Mouse (Mus musculus) erythroblast, embryonic 14.5 days (primary cell): ENCODE measurements around the gene Cenpp. TPM values are rescaled to one million over a fixed set of nuclear protein-coding genes. Genes with fewer than 3 reads are reported as not detected.

Experiments used
- H3K27me3 ChIP-seq: 2 replicates; pipeline ENCODE4 v1.6.1; 2012; ENCODE audit warnings: inconsistent platforms; ENCODE audit not compliant: control insufficient read depth
- H3K36me3 ChIP-seq: 2 replicates; pipeline ENCODE4 v1.6.1; 2012; ENCODE audit warnings: mild to moderate bottlenecking, inconsistent platforms; ENCODE audit not compliant: control insufficient read depth
- H3K4me1 ChIP-seq: 2 replicates; pipeline ENCODE4 v1.6.1; 2012; ENCODE audit warnings: inconsistent platforms; ENCODE audit not compliant: control insufficient read depth
- H3K4me3 ChIP-seq: replicated peaks from 2 replicates; pipeline ENCODE3; 2012; ENCODE audit warnings: moderate library complexity, mild to moderate bottlenecking, inconsistent platforms
- H3K9me3 ChIP-seq: 2 replicates; pipeline ENCODE4 v1.6.1; 2012; ENCODE audit warnings: low read length, inconsistent platforms, mixed read lengths; ENCODE audit not compliant: control insufficient read depth
- GATA1 ChIP-seq: IDR thresholded peaks from 2 replicates; pipeline ENCODE4 v1.6.1; 2012; ENCODE audit warnings: low read length, inconsistent platforms, mixed read lengths
- TAL1 ChIP-seq: IDR thresholded peaks from 3 replicates; pipeline ENCODE4 v1.6.1; 2012; ENCODE audit warnings: low read length, inconsistent platforms, mixed read lengths
- polyA plus RNA-seq: library from polyadenylated mRNA; stranded (reverse); fragments of >175 nt; gene quantifications from 2 replicates; pipeline ENCODE4 v1.2.3, GENCODE M21; 2012

Cenpp gene
- polyA plus RNA-seq, 1 experiment, result 1.5 TPM

DNA sequence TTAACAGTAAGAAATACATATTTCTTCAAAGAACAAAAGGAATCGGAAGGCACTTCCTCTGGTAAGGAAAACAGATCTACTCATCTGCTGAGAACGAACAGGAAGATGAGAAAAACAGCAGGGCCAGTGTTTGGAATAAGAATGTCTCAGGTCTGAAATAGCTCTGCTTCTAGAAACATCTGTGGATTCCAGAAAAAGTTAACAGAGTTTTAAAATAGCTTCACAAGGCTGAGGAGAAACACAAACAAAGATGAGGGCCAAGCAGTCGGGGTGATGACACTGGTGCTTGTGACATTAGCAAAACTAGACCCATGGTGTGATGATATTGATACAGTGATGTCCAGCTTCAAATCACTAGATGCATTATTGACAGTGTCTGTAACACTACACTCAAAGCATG lies 145.4 kb downstream of the Cenpp start:
- Histone ChIP-seq H3K9me3 (no peaks in the 10 kb centered on the region), H3K4me3 (no peak overlapping the region), H3K27me3 (no peaks in the 10 kb centered on the region), H3K4me1 (no peaks in the 10 kb centered on the region), H3K36me3 (peaks cover 2% of the 10 kb centered on the region)
- TF ChIP-seq GATA1 (no peak), TAL1 (no peak)

DNA sequence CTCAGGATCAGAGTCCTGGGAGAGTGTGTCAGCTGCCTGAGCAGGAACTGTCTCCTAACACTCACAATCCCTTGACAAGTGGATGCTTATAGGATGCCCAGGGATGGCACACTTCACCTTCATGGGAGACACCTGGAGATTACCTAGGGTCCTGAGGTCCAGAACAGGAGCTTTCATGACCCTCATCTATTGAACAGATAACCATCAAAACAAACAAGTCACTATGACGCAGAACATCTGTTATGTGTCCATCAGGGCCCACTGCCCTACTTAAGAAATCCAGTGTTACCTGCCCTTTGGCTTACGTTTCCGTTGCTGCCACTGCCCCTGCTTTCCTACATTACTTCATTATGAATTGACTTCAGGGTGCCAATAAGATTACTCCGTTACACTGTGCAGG lies 146.8 kb downstream of the Cenpp start:
- TF ChIP-seq TAL1, result no peak
- no peak for TF ChIP-seq GATA1

DNA sequence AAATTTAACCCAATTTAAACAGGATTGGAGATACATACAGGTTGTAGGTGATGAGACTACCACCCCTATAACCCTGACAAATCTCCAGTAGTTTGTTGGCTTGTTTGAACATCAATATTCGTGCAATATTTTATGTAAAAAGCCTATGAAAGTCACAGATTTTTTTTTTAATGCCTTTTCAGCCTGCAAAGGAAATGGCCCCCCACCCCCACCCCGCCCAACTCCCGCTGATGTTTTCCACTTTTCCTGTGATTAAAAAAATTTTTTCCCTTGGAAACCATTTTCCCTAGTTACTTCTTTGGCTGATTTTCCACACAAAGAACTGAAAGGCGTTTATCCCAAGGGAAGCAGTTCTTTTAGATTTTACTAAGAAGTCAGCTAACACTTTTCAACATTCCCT lies 148.1 kb downstream of the Cenpp start, which contains the start of gene Ecm2:
Ecm2 (plus strand) TSS at position 301 of the 400 bp plus-strand sequence.
- TF ChIP-seq GATA1 (no peak), TAL1 (no peak)
- Histone ChIP-seq H3K27me3 (no peaks in the 10 kb centered on the region), H3K36me3 (peaks cover 2% of the 10 kb centered on the region), H3K4me1 (no peaks in the 10 kb centered on the region), H3K4me3 (no peak within 1 kb of the TSS), H3K9me3 (no peaks in the 10 kb centered on the region)

More for the DNA sequence above, 146.8 kb downstream of the Cenpp start:
- no peak overlapping the region for H3K4me3 ChIP-seq
- no peaks in the 10 kb centered on the region for H3K4me1 ChIP-seq
- H3K9me3 ChIP-seq, result no peaks in the 10 kb centered on the region
- no peaks in the 10 kb centered on the region for H3K27me3 ChIP-seq
- H3K36me3 ChIP-seq, result peaks cover 2% of the 10 kb centered on the region

DNA sequence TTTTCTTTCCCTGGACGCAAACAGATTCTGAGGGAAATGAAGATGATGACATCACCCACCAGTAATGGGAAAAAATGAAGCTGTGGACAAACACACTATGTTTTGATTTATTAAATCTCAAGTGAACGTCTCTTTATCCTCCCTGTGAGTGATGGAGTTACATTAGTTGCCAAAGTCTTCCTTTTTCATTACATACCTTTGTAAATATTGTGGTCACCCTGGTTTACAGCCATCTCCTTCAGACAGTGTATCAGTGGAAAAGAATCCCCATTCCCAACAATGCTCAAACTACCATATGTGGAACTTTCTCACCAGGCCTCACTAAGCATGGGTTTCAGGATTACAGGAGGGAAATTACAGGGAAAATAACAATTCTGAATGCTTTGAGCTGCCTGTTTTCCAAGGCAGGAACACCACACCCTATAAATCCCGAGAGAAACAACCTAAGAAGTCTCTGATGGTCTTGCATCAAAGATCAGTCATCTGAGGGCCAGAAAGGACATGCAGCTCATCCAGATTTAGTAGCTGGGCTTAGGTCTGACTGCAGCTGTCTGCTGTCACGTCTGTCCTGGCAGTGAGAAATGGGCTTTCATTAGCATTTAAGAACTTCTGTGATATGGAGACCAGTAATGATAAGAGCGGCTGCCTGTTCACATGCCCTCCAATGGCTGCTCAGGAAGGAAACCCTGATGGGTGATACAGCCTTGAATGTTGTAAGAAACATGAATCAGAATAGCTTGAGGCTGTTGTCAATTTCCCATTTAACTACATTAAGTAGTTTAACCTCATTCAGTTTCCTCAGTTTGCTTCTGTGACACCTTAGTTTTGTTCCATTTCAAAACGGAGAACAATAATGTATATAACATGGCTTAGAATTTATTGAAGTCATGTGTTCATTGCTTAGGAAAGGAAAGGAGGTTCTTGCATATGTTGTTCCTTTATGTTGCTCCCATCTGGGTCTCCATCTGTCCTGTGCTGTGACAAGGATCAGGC lies 159.9 kb downstream of the Cenpp start, which contains the start of gene Tes3-ps:
Tes3-ps (plus strand) TSS at position 943 of the 993 bp plus-strand sequence.
- H3K4me1 ChIP-seq, result no peaks in the 10 kb centered on the region
- H3K36me3 ChIP-seq, result no peaks in the 10 kb centered on the region
- TF ChIP-seq GATA1, result no peak
- no peak for TF ChIP-seq TAL1
- no peak within 1 kb of the TSS for H3K4me3 ChIP-seq
- no peaks in the 10 kb centered on the region for H3K27me3 ChIP-seq
- no peaks in the 10 kb centered on the region for H3K9me3 ChIP-seq

DNA sequence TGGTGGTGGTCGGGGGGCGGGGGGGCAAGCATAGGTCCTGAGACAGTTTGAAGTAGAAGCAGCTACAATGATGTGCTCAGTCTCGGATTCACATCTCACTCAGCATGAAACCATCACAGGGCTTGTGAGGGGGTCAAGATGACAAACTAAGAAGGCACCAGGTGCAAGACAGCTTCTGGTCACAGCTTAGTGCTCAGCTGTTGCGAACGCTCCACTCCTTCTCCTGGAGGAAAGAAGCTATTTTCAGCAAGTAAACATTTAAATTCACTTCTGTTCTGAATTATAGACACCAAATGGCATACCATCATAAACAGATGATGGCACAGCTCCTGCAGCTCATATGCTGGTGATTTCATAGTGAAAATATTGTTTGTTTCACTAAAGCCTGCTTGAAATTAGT lies 167.2 kb downstream of the Cenpp start:
- H3K4me3 ChIP-seq, result no peak overlapping the region
- H3K9me3 ChIP-seq, result no peaks in the 10 kb centered on the region
- no peaks in the 10 kb centered on the region for H3K36me3 ChIP-seq
- no peaks in the 10 kb centered on the region for H3K27me3 ChIP-seq
- no peaks in the 10 kb centered on the region for H3K4me1 ChIP-seq
- TF ChIP-seq GATA1 (no peak), TAL1 (no peak)

DNA sequence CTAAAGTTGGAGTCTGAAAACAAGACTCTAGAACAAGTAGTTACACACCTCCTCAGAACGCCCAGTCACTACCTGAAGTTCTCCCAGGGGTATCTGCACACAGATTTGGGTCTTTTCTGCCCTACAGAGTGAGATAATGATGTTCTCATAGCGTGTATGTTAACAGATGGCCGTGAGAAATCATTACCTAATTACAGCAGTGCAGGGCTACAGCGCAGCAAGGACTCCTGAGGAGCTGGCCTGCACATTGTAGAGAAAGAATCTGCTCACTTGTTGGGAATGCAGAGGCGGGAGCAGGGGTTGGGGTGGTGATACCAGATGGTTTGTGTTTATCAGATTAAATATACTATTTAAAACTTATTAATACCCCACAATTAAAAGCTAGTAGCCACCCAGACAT lies 172.0 kb downstream of the Cenpp start:
- Histone ChIP-seq H3K4me3 (no peak overlapping the region), H3K4me1 (no peaks in the 10 kb centered on the region), H3K27me3 (no peaks in the 10 kb centered on the region), H3K36me3 (no peaks in the 10 kb centered on the region), H3K9me3 (no peaks in the 10 kb centered on the region)
- TF ChIP-seq GATA1 (no peak), TAL1 (no peak)

DNA sequence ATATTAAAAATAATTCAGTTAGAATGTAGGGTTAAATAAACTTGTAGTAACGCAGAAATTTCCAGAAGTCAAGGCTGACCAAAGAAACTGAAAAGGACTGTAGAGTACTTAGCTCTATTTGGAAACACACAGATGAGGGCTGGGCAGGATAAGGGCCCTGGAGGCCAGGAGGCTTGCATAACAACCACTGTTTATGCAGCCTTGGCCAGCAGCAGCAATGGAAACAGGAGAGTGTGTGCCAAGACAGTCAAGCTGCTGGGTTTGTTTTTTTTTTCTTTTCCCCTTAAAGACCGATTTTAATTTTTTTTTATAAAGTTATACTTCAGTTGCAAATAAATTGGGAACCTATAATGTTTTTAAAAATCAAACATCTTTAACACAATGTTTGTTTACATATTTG lies 172.5 kb downstream of the Cenpp start:
- no peaks in the 10 kb centered on the region for H3K36me3 ChIP-seq
- no peak for TF ChIP-seq TAL1
- TF ChIP-seq GATA1, result no peak
- H3K27me3 ChIP-seq, result no peaks in the 10 kb centered on the region

DNA sequence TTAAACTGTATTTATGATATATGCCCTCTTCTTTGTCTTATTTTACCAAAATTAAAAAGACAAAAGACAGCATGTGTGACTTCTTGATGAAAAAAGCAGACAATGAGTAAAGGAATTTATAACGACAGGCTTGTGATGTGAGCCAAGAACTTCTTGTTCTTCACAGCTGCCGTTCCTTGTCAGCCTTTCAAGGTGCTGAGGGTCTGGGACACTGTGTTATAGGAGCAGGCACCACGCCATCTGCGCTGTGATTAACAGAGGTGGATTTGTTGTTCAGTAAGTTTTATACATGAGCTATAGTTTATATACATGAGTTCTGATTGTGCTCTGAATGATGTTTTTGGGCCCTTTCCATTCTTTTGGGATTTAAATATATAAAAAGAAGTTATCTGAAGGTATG lies 173.2 kb downstream of the Cenpp start:
- Histone ChIP-seq H3K27me3 (no peaks in the 10 kb centered on the region), H3K36me3 (no peaks in the 10 kb centered on the region), H3K4me3 (no peak overlapping the region), H3K4me1 (no peaks in the 10 kb centered on the region), H3K9me3 (no peaks in the 10 kb centered on the region)
- no peak for TF ChIP-seq TAL1
- no peak for TF ChIP-seq GATA1

More for the DNA sequence above, 172.5 kb downstream of the Cenpp start:
- H3K4me1 ChIP-seq, result no peaks in the 10 kb centered on the region
- H3K9me3 ChIP-seq, result no peaks in the 10 kb centered on the region
- H3K4me3 ChIP-seq, result no peak overlapping the region

DNA sequence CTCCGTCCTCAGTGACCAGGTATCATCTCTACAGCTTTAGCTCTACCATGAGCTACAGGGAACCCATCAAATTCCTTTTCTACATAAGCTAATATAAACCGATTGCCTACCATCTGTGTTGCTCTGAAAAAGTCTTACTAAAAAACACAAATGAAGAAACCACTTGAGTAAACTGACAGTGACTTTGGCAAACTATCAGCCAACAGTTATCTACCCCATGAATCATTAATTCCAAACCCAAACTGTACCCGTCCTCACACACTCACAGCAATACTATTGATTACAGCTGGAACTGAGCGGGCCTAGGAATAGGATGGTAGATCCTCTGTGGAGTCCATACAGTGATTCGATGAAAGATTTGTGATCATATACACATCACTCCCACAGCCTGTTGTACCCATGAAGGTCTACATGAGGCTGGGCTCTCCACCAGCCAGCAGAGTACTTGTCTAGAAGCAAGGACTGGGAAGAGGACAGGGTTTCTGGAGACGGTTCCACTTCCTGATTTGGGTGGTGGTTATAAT lies 173.7 kb downstream of the Cenpp start:
- no peaks in the 10 kb centered on the region for H3K27me3 ChIP-seq
- TF ChIP-seq TAL1 (no peak), GATA1 (no peak)
- H3K4me1 ChIP-seq, result no peaks in the 10 kb centered on the region
- no peaks in the 10 kb centered on the region for H3K9me3 ChIP-seq
- no peak overlapping the region for H3K4me3 ChIP-seq
- no peaks in the 10 kb centered on the region for H3K36me3 ChIP-seq
